Mouse (Mus musculus) c-Kit-positive CD71-positive TER-119-positive erythroid progenitor cells, embryonic 14.5 days (primary cell): ENCODE measurements around the gene Ube2r2.

Experiments
- DNase-seq: peaks from one replicate; pipeline ENCODE4 v3.0.0-alpha.2; 2013; ENCODE audit warnings: low spot score

Gene Ube2r2

DNA sequence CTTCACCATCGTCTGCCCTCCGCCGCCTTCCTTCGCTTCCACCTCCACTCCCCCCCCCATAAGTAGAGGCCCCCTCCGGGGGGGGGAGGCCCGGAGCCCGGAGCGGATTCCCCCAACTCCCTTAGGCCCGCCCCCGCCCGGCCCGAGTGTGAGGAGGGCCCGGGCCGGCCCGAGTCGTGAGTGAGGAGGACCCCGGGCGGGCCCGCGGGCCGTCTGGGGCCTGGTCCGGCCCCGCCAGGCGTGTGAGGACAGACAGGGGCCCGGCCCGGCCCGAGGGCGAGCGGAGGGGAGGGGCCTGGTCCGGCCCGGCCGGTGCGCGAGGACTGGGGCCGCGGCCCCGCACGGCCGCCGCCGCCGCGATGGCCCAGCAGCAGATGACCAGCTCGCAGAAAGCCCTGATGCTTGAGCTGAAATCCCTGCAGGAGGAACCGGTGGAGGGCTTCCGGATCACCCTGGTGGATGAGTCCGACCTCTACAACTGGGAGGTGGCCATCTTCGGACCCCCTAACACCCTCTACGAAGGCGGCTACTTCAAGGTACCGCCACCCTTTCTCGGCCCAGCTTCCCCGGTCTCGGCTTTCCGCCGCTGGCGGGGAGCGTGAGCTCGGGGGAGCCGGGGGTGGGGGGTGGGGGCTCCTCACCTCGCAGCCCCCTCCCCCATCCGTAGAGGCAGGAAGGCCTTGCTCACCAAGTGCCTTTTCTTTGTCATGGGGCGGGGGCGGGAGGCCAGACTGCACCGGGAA is at the start of gene Ube2r2:
Gene Ube2r2 (plus strand): TSS at position 33 of the 743 bp plus-strand sequence.
- peak; percentile 32 for DNase-seq

DNA sequence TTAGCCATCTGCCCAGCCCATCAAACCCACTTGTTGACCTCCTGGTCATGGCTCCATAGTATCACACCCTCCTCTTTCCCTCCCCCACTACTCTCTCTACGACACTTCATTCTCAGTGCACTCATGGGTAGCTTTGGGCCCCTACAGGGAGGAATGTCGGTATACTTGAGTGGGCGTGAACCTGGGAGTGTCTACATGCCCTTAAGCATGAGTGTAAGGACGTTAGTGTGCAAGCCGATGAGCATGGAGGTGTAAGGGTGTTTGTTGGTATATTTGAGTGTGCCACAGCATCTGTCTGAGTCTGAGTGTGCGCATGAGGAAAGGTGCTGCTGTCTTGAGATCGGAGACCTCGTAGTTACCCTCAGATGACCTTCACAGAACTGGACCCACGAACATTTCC is 48.6 kb upstream of the Ube2r2 start:
- peak; percentile 72 for DNase-seq

DNA sequence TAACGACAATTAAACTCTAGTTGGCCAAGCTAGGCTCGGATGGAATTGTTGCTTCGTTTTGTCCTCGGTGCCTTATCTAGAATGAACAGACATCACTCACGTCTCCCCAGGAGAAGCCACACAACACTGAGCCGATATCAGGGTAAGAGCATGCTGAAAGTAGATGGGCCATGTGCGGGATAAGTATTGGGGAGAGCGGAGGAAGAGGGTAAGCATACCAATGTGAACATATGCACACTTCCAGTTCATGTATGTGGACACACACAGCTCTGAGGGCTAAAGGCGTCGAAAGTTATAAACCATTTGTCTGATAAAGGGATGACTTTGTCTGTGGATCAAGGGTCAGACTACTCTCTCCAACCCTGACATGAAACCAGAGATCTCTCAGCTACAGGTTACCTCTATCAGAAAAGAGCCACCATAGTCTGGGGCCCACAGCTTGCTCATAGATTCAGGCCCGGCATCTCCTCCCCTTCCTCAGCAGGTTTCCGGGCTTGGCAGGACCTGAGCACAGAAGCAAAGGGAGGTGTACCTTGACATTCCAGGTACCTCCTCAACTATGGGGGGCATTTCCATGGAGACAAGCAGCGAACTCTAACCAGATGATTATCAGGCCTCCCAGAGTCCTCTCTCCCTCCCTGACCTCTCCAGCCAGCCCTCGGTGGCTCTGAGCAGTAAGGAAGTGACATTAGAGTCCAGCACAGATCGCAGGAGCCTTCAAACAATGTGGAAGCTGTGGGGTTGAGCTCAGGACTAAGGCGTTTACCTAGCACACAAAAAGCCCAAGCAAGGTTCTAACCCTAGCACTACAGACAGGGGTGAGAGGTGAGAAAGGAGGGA is 47.9 kb upstream of the Ube2r2 start:
- peak; percentile 88 for DNase-seq

DNA sequence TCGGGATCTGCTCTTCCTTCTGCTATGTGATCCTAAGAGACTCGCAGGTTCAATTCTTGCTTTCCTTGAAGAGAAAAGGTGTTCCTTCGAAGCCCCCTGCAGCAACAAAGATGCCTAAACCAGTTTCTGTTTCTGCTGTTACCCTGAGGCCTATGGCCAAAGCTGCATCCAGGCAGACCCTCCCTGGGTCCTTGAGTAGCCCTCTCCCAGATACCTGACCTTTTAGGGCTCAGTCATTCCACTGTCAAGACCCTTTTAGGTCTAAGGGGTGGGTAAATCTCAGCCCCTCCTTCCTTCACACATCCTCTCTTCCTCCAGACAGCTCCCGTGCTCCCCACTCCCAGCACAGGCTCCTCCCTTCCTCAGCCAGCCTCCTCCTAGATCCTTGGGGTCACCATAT is 46.4 kb upstream of the Ube2r2 start:
- no peak for DNase-seq

DNA sequence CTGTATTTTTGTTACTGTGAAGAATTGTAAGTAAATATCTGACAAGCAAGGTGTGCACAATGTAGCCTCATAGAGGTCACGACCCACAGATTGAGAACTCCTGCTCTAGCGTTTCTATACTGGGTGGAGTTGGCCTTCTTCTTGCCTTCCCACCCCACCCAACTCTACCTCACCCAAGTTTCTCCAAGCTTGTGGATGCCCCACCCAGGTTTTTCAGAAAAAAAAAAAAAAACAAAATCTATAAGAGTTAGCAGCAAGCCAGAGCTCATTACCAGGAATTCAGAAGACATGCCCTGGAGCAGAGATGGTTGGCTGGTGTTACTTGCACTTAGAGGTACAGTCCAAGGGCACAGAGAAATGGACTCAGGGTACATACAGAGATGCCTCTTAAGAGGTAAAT is 45.8 kb upstream of the Ube2r2 start:
- DNase-seq, result peak; percentile 70

DNA sequence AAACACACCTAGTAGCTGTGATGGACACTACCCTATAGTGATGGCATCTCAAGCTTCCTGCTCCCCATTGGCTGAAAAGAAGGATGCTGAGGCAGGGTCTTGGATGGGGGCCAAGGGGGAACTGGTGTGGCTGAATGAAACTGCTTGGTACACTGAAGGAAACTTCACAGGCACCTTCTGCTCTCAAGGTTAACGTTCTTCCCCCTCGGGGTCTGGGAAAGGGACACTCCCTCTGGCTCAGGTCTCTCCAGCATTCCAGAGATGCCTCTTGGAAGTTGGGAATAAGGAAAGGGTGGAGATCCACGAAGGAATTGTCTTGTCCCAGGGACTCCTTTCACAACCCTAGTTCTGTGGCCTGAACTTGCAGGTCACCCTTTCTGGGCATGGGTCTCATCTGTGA is 44.2 kb upstream of the Ube2r2 start:
- DNase-seq, result no peak

DNA sequence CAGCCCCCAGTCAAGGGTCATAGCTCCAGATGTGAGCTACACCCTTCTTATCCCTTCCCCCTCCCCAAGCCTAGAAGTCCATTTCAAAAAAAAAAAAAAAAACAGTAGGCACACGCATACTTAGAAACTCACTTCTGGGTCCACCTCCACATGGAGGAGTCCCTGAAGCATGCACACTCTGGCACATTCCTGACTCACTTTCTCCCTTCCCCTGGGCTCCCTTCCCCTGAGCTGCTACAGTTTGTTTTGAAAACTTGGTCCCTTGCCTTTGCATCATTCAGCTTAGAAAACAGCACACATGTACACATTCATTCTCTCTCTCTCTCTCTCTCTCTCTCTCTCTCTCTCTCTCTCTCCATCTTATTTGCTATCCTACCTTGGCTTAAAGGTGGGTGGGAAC is 42.6 kb upstream of the Ube2r2 start:
- DNase-seq, result no peak

DNA sequence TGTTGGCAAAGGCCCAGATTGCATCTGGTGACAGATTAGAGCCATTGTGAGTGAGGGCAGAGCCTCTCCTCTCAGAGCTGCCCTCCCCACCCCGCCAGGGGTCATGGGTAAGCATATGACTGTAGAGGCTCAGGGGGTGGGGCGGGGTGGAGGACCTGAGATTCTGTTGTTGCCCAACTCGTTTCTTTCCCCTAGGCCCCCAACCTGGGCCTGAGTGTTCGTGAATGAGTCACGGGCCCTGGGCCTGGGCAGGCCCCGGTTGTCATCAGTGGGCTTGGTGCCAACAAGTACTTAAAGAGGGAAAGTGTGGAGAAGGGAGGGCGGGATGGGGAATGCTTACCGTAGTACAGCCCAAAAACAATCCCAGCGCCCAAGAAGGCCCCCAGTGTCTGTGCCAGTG is 41.2 kb upstream of the Ube2r2 start:
- DNase-seq, result no peak

DNA sequence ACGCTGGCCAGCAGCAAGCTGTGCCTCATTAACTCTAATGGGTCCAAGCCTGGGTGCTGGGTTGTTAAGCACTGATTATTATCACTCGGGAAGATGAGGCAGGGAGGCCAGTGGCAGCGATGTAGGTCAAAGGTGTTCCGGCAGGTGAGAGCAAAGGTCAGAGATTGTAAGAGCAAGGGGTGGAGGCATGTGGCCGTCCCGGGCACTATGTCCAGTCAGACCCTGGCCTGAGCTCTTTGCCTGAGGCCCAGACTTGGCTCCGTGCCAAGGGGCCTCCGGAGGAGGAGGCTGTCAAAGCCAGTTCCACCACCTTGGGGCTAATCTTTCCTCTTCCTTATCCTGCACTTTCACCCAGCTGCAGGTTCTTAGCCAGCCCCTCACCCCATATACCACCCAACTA is 39.4 kb upstream of the Ube2r2 start:
- no peak for DNase-seq

DNA sequence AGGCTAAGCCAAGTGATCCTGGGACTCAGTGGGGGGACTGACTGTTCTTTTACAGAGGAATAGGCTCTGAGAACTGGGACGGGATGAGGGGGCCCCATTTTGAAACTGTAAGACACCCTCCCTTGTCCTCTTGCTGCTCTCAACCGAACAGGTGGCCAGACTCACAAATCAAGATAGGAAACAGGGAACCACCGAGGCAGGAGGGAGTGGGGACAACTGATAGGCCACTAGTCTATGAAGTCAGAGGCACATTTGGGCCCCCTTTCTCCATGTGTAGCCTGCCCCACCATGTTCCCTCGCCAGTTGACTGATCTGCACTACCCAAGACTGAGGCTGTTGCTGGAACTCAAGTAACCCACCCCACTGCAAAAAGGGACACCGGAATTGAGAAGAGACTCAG is 38.7 kb upstream of the Ube2r2 start:
- DNase-seq, result peak; percentile 67

DNA sequence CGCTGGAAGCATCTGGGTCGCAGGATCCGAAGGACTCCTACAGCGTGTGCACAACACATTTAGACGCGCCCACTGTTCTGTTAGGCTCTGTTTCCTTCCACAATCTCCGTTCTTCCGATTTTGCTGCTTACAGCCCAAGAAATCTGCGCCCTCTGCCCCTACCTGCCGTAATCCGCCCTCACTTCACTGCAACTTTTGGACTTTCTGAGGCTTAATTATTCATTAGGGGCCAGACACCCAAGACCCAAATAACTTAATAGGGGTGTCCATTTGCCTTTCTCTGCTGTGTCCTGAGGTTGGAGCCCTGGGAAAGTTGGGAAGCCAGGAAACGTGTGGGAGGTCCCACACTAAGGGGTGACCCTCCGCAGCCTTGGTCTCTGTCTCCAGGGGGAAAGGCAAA is 38.2 kb upstream of the Ube2r2 start:
- no peak for DNase-seq

DNA sequence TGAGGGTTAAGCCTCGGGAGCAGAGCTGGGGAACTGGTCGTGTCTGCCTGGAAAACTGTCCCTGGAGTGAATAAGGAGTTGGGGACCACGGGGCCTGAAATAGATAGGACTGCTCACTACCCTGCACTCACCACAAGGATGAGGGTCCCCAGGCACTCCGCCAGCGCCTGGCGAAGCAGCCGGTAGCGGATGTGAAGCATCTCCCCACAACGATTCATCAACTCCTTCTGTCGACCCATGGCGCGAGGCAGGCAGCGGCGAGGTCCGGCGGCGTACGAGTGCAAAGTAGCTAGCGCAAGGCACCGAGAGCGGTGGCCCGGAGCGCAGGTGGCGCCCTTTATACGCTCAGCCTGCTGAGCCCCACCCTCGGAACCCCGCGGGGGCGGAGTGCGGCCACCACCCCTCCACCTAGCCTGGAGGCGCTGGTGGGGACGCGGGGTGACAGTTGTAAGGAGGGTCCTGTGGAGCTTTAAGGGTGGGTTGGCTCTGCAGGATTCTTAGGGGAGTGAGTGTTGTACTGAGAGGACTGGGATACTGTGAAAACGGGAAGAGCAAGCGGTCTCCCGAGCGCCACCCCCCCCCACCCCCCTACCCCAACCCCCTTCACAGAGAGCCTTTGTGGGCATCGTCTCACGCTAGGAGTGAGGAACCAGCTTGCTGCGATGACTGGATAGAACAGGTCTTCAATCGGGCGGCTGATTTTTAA is 37.5 kb upstream of the Ube2r2 start, which contains the start of gene Aqp3:
Gene Aqp3 (minus strand): TSS at position 313 of the 706 bp plus-strand sequence.
- DNase-seq, result no peak

DNA sequence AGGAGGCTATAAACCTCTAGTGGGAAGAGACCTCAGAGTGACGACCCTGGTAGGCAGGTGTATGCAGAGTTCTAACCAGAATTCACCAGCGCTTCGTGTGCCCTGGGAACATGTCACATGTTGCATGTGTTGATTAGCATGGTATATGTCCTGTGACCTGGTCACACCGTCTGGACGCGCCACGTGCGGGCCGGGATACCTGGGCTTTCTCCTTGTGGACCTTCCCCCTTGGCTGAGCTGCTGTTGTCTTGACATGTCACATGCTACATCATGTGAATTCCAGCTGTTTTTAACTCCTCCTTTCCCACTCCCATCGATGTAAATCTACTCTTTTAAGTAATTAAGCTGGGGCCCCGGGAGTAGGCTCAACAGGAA is 37.0 kb upstream of the Ube2r2 start:
- no peak for DNase-seq

DNA sequence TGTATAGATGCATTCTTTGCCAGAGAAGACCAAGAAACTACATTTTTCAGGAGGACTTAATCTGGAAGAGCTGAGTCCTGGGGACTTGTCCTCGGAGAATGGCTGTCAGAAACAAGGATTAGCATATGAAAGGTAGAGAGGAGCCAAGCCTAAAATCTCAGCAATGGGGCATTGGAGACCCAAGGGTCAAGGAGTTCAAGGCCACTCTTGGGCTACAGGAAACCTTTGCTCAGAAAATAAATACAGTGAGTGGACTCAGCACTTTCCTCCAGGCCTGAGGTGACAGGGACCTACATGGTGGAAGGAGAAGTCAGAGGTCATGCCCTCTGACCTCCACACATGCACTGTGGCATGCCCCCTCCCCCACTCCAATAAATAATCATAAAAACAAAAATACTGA is 34.6 kb upstream of the Ube2r2 start:
- no peak for DNase-seq

DNA sequence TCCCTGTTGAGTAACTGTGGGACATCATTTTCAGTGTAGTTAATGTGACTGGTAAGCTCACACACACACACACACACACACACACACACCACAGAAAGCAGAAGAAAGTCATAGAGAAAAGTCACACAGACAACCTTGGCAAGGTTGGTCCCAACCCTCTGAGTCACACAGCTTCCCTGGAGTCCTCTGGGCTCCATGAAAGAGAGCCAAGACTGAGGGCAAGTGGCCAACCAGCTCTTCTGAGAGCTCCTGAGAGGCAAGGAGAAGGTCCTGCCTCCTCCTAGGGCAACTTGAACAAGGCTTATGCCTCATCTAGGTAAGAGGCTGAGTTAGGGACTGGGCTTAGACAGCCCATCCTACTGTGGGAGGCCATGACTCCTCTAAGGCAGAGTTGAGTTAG is 32.6 kb upstream of the Ube2r2 start:
- DNase-seq, result no peak

DNA sequence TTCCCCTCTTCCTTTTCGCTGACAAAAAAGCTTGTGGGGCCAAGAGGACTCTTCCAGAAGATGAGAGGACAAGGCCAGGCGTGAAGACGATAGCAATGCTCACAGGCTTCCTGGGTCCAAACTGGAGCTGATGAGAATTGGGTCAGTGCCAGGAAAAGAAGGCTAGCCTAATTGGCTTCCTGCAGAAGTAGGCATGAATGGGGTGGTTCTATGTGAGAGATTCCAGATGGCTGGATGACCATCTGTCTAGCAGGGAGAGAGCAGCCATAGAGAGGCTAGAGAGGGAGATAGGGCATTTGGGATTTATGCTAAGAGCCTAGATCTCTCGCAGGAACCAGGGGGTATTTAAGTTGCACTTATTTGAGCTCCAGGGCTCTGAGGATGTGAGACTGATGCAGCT is 28.1 kb upstream of the Ube2r2 start:
- no peak for DNase-seq

DNA sequence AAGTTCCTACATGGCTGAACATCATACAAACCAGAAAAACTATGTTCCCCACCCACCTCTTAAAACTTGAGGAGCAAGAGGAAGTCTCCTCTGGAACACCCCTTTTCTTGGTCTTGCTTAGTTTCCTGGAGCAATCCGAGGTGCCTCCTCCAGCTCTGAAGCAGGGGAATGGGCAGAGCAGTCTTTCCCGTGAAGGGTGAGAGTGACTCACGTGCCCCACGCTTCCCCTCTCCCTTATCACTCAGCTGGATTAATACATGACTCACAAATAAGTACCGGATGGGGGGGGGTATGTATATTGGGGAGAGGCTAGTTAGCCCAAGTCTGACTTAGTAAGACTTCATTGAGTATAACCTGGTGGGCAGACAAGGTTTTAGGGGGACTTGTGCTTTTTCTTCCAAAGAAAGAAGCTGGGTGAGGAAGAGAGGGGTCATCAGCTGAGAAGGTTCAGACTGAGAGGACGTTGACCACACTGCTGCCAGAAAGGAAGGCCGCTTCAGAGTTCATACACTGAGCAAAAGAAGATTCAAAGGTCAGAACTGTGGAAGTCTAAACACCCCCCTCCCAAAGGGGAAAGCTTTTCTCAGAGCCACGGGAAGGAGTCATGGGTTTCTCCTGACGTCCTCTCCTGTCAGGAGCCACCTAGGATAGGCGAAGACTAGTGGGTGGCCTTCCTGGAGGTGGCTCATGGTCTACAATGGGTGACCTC is 26.7 kb upstream of the Ube2r2 start:
- no peak for DNase-seq

DNA sequence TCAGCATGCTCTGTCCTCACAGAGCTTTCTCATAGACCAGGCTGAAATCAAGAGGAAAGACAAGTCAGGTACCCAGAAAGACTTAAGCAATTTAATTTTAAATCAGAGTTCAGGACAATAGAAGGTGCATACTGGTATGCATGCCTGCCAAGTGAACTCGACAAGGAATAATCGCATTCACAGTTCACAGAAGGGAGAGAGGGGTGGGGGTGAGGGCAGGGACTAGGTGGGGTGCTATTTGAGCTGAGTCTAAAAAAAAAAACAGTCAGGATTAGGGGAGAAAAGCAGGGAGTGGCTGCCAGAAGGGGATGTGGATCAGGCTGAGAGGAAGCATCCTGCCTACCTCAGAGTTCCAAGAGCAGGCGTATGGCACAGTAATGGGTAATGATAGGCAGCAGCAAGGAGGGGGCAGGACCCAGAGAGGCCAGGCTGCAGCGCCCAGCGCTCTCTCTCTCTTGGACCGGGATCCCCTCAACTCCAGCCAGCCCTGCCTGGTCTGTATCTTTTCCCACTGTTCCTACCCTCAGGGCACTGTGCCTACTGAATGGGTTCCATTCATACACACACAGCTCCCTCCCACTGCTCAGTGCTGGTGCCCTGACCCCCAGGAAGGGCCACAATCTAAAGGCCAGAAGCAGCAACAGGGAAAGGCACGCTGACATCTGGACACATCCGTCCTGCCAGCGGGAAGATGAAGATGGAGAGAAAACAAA is 21.0 kb upstream of the Ube2r2 start:
- DNase-seq, result no peak

DNA sequence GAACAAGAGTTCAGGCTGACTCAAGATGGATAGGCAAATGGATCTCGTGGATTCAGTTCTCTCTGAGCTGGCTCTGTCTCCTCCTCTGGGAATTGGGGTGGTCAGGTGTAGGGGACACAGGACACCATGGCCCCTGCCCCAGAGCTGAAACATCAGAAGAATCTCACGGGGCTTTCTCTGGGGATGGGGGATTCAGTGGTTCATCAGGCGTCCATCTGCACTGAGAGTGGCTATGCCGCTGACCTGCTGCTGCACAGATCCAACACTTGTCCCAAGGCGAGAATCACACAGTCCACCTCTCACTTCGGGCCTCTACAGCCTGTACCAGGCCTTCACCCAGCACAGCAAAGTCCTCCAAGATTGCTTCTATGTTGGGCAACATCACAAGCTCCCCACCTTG is 20.5 kb upstream of the Ube2r2 start:
- no peak for DNase-seq

DNA sequence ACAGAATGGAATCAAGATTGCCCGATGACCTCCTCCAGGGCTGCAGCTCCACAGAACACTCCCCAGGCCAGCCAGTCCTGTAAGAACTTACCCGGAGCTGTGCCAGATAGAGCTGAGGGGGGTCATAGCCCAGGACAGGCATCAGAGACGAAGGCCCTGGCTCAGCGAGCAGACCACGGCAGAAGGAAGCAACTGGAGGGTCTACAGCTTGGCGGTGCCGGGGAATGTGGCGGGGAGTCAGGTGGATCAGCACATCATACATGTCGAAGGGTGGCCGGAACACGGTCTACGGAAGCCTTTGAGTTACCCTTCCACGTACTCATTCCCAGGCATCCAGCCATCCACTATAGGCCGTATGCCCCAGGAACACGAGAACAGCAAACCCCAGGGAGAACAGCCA is 19.8 kb upstream of the Ube2r2 start:
- DNase-seq, result no peak

DNA sequence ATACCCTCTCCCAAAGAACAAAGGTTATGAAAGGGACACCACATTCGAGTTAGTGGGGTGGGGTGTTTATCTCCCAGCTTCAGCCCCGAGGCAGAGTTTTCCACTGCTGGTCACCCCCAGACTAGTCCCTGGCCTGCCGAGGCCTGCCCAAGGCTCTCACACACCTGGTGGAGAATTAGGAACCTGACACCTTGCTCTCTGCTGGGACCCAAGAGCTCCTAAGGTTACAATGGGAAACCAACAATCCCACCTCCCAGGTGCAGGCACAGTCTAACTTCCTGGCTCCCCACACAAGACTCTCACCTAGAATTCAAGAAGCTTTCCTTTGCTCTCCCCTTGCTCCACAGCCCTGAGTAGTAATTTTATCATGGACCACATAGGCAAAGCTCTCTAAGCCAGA is 18.7 kb upstream of the Ube2r2 start:
- no peak for DNase-seq
